Mouse (Mus musculus) left cerebral cortex, adult 18-20 months (tissue): ENCODE results near the gene Gm17304. TPM values are rescaled to one million over a fixed set of nuclear protein-coding genes. Genes with fewer than 3 reads are reported as not detected.

Experiments used
- DNase-seq, 2 experiments: peaks; one replicate each; pipeline ENCODE4 v3.0.0; 2021 to 2022; ENCODE audit warnings: low spot score in 2 of 2, mixed read lengths in 1 of 2
- long read RNA-seq, 2 experiments: library from polyadenylated mRNA; stranded (forward); transcript quantifications; one replicate each; pipeline ENCODE4 v2.0.0; 2021
- total RNA-seq, 2 experiments: library from RNA; stranded (reverse); gene quantifications; 2 replicates each; pipeline ENCODE4 v1.2.3; 2021

The Gm17304 gene
- not detected for total RNA-seq
- long read RNA-seq, experiment 1 = 0 reads
- long read RNA-seq, experiment 2 = 0 reads

- no peak for DNase-seq
Measured at GRCm38 (mm10) chr5:106608798-106609197, at the start of gene Gm17304. Gene Gm17304, plus strand, starts transcription at chr5:106609098.

GRCm38 (mm10) chr5:106560631-106561498, 48.0 kb upstream of the Gm17304 start:
- no peak for DNase-seq

GRCm38 (mm10) chr5:106561499-106561822, 47.4 kb upstream of the Gm17304 start:
- DNase-seq = no peak

GRCm38 (mm10) chr5:106566025-106566424, 42.9 kb upstream of the Gm17304 start:
- DNase-seq = no peak

GRCm38 (mm10) chr5:106573742-106574559, 34.9 kb upstream of the Gm17304 start:
- DNase-seq = peak in 1 of 2 experiments; percentile 10

GRCm38 (mm10) chr5:106574560-106574946, 34.3 kb upstream of the Gm17304 start:
- peak; percentile 88 for DNase-seq

GRCm38 (mm10) chr5:106575098-106575497, 33.8 kb upstream of the Gm17304 start:
- DNase-seq = no peak

GRCm38 (mm10) chr5:106577237-106577888, 31.5 kb upstream of the Gm17304 start:
- no peak for DNase-seq

GRCm38 (mm10) chr5:106580943-106581342, 28.0 kb upstream of the Gm17304 start:
- DNase-seq = no peak

- no peak for DNase-seq
Measured at GRCm38 (mm10) chr5:106589006-106589405, 19.9 kb upstream of the Gm17304 start.

- no peak for DNase-seq
Measured at GRCm38 (mm10) chr5:106589670-106590069, 19.2 kb upstream of the Gm17304 start.

GRCm38 (mm10) chr5:106590686-106591085, 18.2 kb upstream of the Gm17304 start:
- DNase-seq = no peak

GRCm38 (mm10) chr5:106594388-106594787, 14.5 kb upstream of the Gm17304 start:
- no peak for DNase-seq

GRCm38 (mm10) chr5:106597472-106597871, 11.4 kb upstream of the Gm17304 start:
- no peak for DNase-seq

GRCm38 (mm10) chr5:106599482-106599881, 9.4 kb upstream of the Gm17304 start:
- no peak for DNase-seq

- no peak for DNase-seq
Measured at GRCm38 (mm10) chr5:106604381-106604780, 4.5 kb upstream of the Gm17304 start.

- DNase-seq = no peak
Measured at GRCm38 (mm10) chr5:106605096-106605495, 3.8 kb upstream of the Gm17304 start.

GRCm38 (mm10) chr5:106607081-106607480, 1.8 kb upstream of the Gm17304 start:
- DNase-seq = no peak

GRCm38 (mm10) chr5:106612151-106612550, 3.3 kb downstream of the Gm17304 start:
- no peak for DNase-seq

- DNase-seq = no peak
Measured at GRCm38 (mm10) chr5:106614570-106614969, 5.7 kb downstream of the Gm17304 start.

- DNase-seq = no peak
Measured at GRCm38 (mm10) chr5:106615006-106615405, 6.1 kb downstream of the Gm17304 start.

- no peak for DNase-seq
Measured at GRCm38 (mm10) chr5:106620446-106620845, 11.5 kb downstream of the Gm17304 start.
